Mouse (Mus musculus) embryonic facial prominence, embryonic 15.5 days (tissue): ENCODE measurements around the gene Adam34. TPM values are rescaled to one million over a fixed set of nuclear protein-coding genes. Genes with fewer than 3 reads are reported as not detected.
"Not testable (repeated sequence)": the region's sequence is repeated elsewhere in the genome, so short reads cannot be mapped to it uniquely, and the experiment has no call there.

ENCODE experiments used
- ATAC-seq: fragments of 200-750 bp; cut with Nextera tagmentation; 2 replicates; pipeline ENCODE4 v1.8.0; 2017; ENCODE audit warnings: low read depth, moderate TSS enrichment; ENCODE audit not compliant: insufficient number of reproducible peaks, low FRiP score, low TSS enrichment
- H3K27ac ChIP-seq: fragments of 300-500 bp; sonication (generic); replicated peaks from 2 replicates; pipeline ENCODE4 v1.5.1; 2015; ENCODE audit warnings: mild to moderate bottlenecking, inconsistent platforms
- H3K27me3 ChIP-seq: fragments of 300-500 bp; sonication (generic); 2 replicates; pipeline ENCODE4 v1.6.1; 2015; ENCODE audit warnings: inconsistent platforms
- H3K36me3 ChIP-seq: fragments of 300-500 bp; sonication (generic); 2 replicates; pipeline ENCODE4 v1.6.1; 2015; ENCODE audit warnings: mild to moderate bottlenecking, inconsistent platforms
- H3K4me1 ChIP-seq: fragments of 300-500 bp; sonication (generic); 2 replicates; pipeline ENCODE4 v1.6.1; 2015; ENCODE audit warnings: inconsistent platforms
- H3K4me2 ChIP-seq: fragments of 300-500 bp; sonication (generic); replicated peaks from 2 replicates; pipeline ENCODE4 v1.6.1; 2015; ENCODE audit warnings: mild to moderate bottlenecking, inconsistent platforms
- H3K4me3 ChIP-seq: fragments of 300-500 bp; sonication (generic); replicated peaks from 2 replicates; pipeline ENCODE4 v1.5.1; 2015; ENCODE audit warnings: mild to moderate bottlenecking, inconsistent platforms
- H3K9ac ChIP-seq: fragments of 300-500 bp; sonication (generic); 2 replicates; pipeline ENCODE4 v1.6.1; 2015; ENCODE audit warnings: inconsistent platforms
- H3K9me3 ChIP-seq: fragments of 300-500 bp; sonication (generic); replicated peaks from 2 replicates; pipeline ENCODE4 v1.6.1; 2016; ENCODE audit warnings: inconsistent platforms
- WGBS: fragments of 180-500 bp; shearing (Covaris S2); methylation state at CpG from one replicate; pipeline ENCODE4 v1.1.7; 2015; 5-methylcytosine and 5-hydroxymethylcytosine counted together
- polyA plus RNA-seq: library from polyadenylated mRNA; unstranded; fragments of >200 nt; fragmentation: Nextera tagmentation; extraction: Ambion mirVana; gene quantifications from 2 replicates; pipeline ENCODE4 v1.2.1, GENCODE M21; 2015

Adam34 gene
- not detected in 2 replicates for polyA plus RNA-seq

- no peaks in the 10 kb centered on the region for H3K4me1 ChIP-seq
- no peak within 1 kb of the TSS for H3K9ac ChIP-seq
- H3K36me3 ChIP-seq, result no peaks in the 10 kb centered on the region
- H3K27me3 ChIP-seq, result no peaks in the 10 kb centered on the region
- H3K4me3 ChIP-seq, result no peak within 1 kb of the TSS
- no peaks in the 10 kb centered on the region for H3K9me3 ChIP-seq
- H3K4me2 ChIP-seq, result no peak within 1 kb of the TSS
- H3K27ac ChIP-seq, result no peak within 1 kb of the TSS
- no peak for ATAC-seq
Measured at GRCm38 (mm10) chr8:43709949-43710348, at the start of gene Adam34. TSS of gene Adam34 (minus strand) at chr8:43710049.

- H3K9ac ChIP-seq, result no peak within 1 kb of the TSS
- no peaks in the 10 kb centered on the region for H3K36me3 ChIP-seq
- no peak within 1 kb of the TSS for H3K4me3 ChIP-seq
- H3K27ac ChIP-seq, result no peak within 1 kb of the TSS
- H3K9me3 ChIP-seq, result no peaks in the 10 kb centered on the region
- no peak for ATAC-seq
- H3K27me3 ChIP-seq, result no peaks in the 10 kb centered on the region
- H3K4me2 ChIP-seq, result no peak within 1 kb of the TSS
- no peaks in the 10 kb centered on the region for H3K4me1 ChIP-seq
- 87% methylated on average over 3 of the region's 3 CpGs for WGBS
Measured at GRCm38 (mm10) chr8:43627176-43627575, 82.7 kb downstream of the Adam34 start, which contains the start of gene Gm5346. TSS of gene Gm5346 (minus strand) at chr8:43627276.

GRCm38 (mm10) chr8:43616046-43616445 is 93.8 kb downstream of the Adam34 start:
- Histone ChIP-seq H3K27me3 (no peaks in the 10 kb centered on the region), H3K4me3 (no peak overlapping the region)
- 100% methylated on average over 1 of the region's 1 CpGs for WGBS

GRCm38 (mm10) chr8:43603657-43604056 is 106.2 kb downstream of the Adam34 start:
- not testable (repeated sequence) for H3K9ac ChIP-seq, H3K9me3 ChIP-seq, H3K36me3 ChIP-seq, H3K27ac ChIP-seq, H3K4me3 ChIP-seq, H3K27me3 ChIP-seq, H3K4me2 ChIP-seq, H3K4me1 ChIP-seq, ATAC-seq
- WGBS, result 81% methylated on average over 13 of the region's 13 CpGs

More at GRCm38 (mm10) chr8:43616046-43616445, 93.8 kb downstream of the Adam34 start:
- ATAC-seq, result no peak
- H3K9ac ChIP-seq, result no peak overlapping the region
- no peak overlapping the region for H3K4me2 ChIP-seq
- no peak overlapping the region for H3K27ac ChIP-seq
- no peaks in the 10 kb centered on the region for H3K9me3 ChIP-seq
- no peaks in the 10 kb centered on the region for H3K4me1 ChIP-seq
- H3K36me3 ChIP-seq, result no peaks in the 10 kb centered on the region

- WGBS, result 96% methylated on average over 15 of the region's 15 CpGs
- ATAC-seq, H3K36me3 ChIP-seq, H3K27me3 ChIP-seq, H3K4me1 ChIP-seq, H3K9ac ChIP-seq, H3K4me2 ChIP-seq, H3K9me3 ChIP-seq, H3K4me3 ChIP-seq, H3K27ac ChIP-seq: not testable (repeated sequence)
Measured at GRCm38 (mm10) chr8:43603166-43603565, 106.7 kb downstream of the Adam34 start.

Other genes with a start within 250 kb of the Adam34 start
- gene Adam26b, start 181.9 kb downstream of the Adam34 start, polyA plus RNA-seq, result not detected in 2 replicates
- not detected in 2 replicates for gene Adam26a, start 133.3 kb downstream of the Adam34 start, polyA plus RNA-seq
- not detected in 2 replicates for gene Gm5346, start 82.8 kb downstream of the Adam34 start, polyA plus RNA-seq